Mouse (Mus musculus) urinary bladder, adult 2 months (tissue): ENCODE measurements around the gene Gm11146. TPM values are rescaled to one million over a fixed set of nuclear protein-coding genes. Genes with fewer than 3 reads are reported as not detected.

Source experiments
- DNase-seq: peaks from one replicate; pipeline ENCODE4 v3.0.0; 2022; ENCODE audit warnings: low spot score
- polyA plus RNA-seq: library from polyadenylated mRNA; depleted of rRNA; stranded (reverse); fragments of >200 nt; gene quantifications from 2 replicates; pipeline ENCODE4 v1.2.3, GENCODE M21; 2012

Gm11146 gene
- polyA plus RNA-seq, 1 experiment, result not detected

GRCm38 (mm10) chr16:77556446-77557105 lies 45.3 kb downstream of the Gm11146 start:
- no peak for DNase-seq

- no peak for DNase-seq
Measured at GRCm38 (mm10) chr16:77551051-77551450, 50.8 kb downstream of the Gm11146 start.
